In the genomic region with DNA sequence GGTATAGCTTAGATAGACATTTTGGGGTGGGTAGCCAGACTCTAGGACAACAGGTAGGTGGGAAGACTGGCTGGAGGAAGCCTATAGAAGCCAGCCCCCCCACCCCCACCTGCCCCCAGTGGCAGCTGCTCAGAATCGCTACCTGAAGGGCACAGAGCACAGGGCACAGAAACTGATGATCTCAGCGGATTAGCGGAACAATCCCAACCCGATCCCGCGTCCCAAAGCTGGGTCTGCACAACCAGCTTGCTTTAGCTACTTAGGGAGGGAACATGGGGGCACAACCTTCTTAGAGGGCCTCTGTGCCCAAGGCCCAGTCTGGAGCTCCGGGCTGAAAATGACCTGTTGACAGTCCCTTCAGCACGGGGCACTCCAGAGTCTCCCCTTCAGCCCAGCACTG, we compare ENCODE assay signal across 27 mouse cellular contexts. TPM values are rescaled to one million over a fixed set of nuclear protein-coding genes. Genes with fewer than 3 reads are reported as not detected.
DNase-seq lines count a peak whose midpoint lies in the region; ATAC-seq and TF ChIP-seq lines count a peak whose summit lies in the region.
"Had no signal": no experiment of that assay in that cellular context is flagged by ENCODE, and none has a peak within 500 bp of the region (broad histone marks: within the 10 kb centered on the region; RNA-seq: fewer than 3 reads in every experiment).

No protein-coding gene starts in this region.

- no peaks in the 10 kb centered on the region for H3K27me3 ChIP-seq in forebrain, embryonic 13.5 days
- H3K27me3 ChIP-seq in forebrain, embryonic 11.5 days (ENCODE audit: control insufficient read depth, insufficient read depth, low read length): no peaks in the 10 kb centered on the region
- no peaks in the 10 kb centered on the region for H3K27me3 ChIP-seq in midbrain, embryonic 12.5 days
- no peaks in the 10 kb centered on the region for H3K27me3 ChIP-seq in midbrain, embryonic 15.5 days (replicated peaks)
- H3K27me3 ChIP-seq: embryonic facial prominence, embryonic 13.5 days; Patski had no signal

- H3K36me3 ChIP-seq in forebrain, embryonic 13.5 days (ENCODE audit: poor library complexity, severe bottlenecking): no peaks in the 10 kb centered on the region
- H3K36me3 ChIP-seq in forebrain, embryonic 11.5 days (ENCODE audit: control insufficient read depth, insufficient read depth, low read length): no peaks in the 10 kb centered on the region
- H3K36me3 ChIP-seq in midbrain, embryonic 12.5 days: no peaks in the 10 kb centered on the region
- H3K36me3 ChIP-seq in midbrain, embryonic 15.5 days (replicated peaks): no peaks in the 10 kb centered on the region
- H3K36me3 ChIP-seq in ES-E14 (ENCODE audit: control insufficient read depth, insufficient read depth, low read length, poor library complexity, severe bottlenecking): no peaks in the 10 kb centered on the region
- H3K36me3 ChIP-seq: embryonic facial prominence, embryonic 13.5 days; G1E; heart, embryonic 12.5 days; heart, embryonic 15.5 days had no signal

- no peak for DNase-seq in forebrain, embryonic 11.5 days (ENCODE audit: low spot score)
- no peak for DNase-seq in ES-E14 (ENCODE audit: low read depth, low spot score)
- peak; percentile 78 for DNase-seq in retina, postnatal 1 day
- no peak for DNase-seq in adipocyte (ENCODE audit: low spot score)
- no peak for DNase-seq in layer of hippocampus, adult 9-11 months
- DNase-seq: adrenal gland, adult 2 months; adrenal gland, postnatal 14 days; cerebellum, adult 11 months; cerebellum, adult 2 months; cerebellum, adult 9-11 months; cerebellum, postnatal 25 days; gastrocnemius, postnatal 25 days; heart, adult 18-20 months; heart, postnatal 10 days; heart, postnatal 36 days had no signal

- no peak for ATAC-seq in forebrain, embryonic 13.5 days
- ATAC-seq in forebrain, embryonic 11.5 days (replicated peaks; ENCODE audit: low FRiP score): no peak
- ATAC-seq in midbrain, embryonic 12.5 days (ENCODE audit: low FRiP score, low read depth): no peak
- no peak for ATAC-seq in midbrain, embryonic 15.5 days (replicated peaks)
- ATAC-seq: CD4-positive, CD25-positive, alpha-beta regulatory T cell, adult 4 months; Patski had no signal

- H3K9me3 ChIP-seq in forebrain, embryonic 13.5 days (replicated peaks): no peaks in the 10 kb centered on the region
- H3K9me3 ChIP-seq in forebrain, embryonic 11.5 days (ENCODE audit: control insufficient read depth, low read length): no peaks in the 10 kb centered on the region
- H3K9me3 ChIP-seq in midbrain, embryonic 12.5 days: no peaks in the 10 kb centered on the region
- no peaks in the 10 kb centered on the region for H3K9me3 ChIP-seq in midbrain, embryonic 15.5 days
- no peaks in the 10 kb centered on the region for H3K9me3 ChIP-seq in ES-E14 (ENCODE audit: control insufficient read depth, insufficient read depth, low read depth, low read length)
- H3K9me3 ChIP-seq: embryonic facial prominence, embryonic 13.5 days; G1E; heart, embryonic 12.5 days; heart, embryonic 15.5 days had no signal

- H3K9ac ChIP-seq in forebrain, embryonic 13.5 days: no peak overlapping the region
- no peak overlapping the region for H3K9ac ChIP-seq in forebrain, embryonic 11.5 days (ENCODE audit: low read length)
- H3K9ac ChIP-seq in midbrain, embryonic 12.5 days (replicated peaks): no peak overlapping the region
- no peak overlapping the region for H3K9ac ChIP-seq in midbrain, embryonic 15.5 days
- no peak overlapping the region for H3K9ac ChIP-seq in ES-E14 (ENCODE audit: insufficient read depth, low read depth, low read length, poor library complexity, severe bottlenecking)
- H3K9ac ChIP-seq: embryonic facial prominence, embryonic 13.5 days; heart, embryonic 12.5 days; heart, embryonic 15.5 days; hindbrain, embryonic 14.5 days had no signal

- 78% methylated on average over 8 of the region's 8 CpGs for WGBS in forebrain, embryonic 13.5 days
- 89% methylated on average over 8 of the region's 8 CpGs for WGBS in forebrain, embryonic 11.5 days
- 83% methylated on average over 8 of the region's 8 CpGs for WGBS in midbrain, embryonic 12.5 days
- 80% methylated on average over 8 of the region's 8 CpGs for WGBS in midbrain, embryonic 15.5 days

- no peak overlapping the region for H3K4me3 ChIP-seq in forebrain, embryonic 13.5 days
- no peak overlapping the region for H3K4me3 ChIP-seq in forebrain, embryonic 11.5 days (ENCODE audit: low read depth, low read length)
- H3K4me3 ChIP-seq in midbrain, embryonic 12.5 days: no peak overlapping the region
- no peak overlapping the region for H3K4me3 ChIP-seq in midbrain, embryonic 15.5 days
- no peak overlapping the region for H3K4me3 ChIP-seq in ES-E14 (ENCODE audit: insufficient read depth in 1 of 2, low read depth in 1 of 2, low read length in 2 of 2, poor library complexity in 1 of 2, severe bottlenecking in 1 of 2)
- H3K4me3 ChIP-seq: embryonic facial prominence, embryonic 13.5 days; erythroblast, embryonic 14.5 days; heart, embryonic 12.5 days; heart, embryonic 15.5 days had no signal

- 0 out of 2 replicates have a peak overlapping the region, but pooled peaks have one; percentile 35 for H3K27ac ChIP-seq in forebrain, embryonic 13.5 days
- H3K27ac ChIP-seq in forebrain, embryonic 11.5 days (ENCODE audit: low read depth, low read length): no peak overlapping the region
- H3K27ac ChIP-seq in midbrain, embryonic 12.5 days (replicated peaks): 0 out of 2 replicates have a peak overlapping the region, but pooled peaks have one; percentile 1
- H3K27ac ChIP-seq in midbrain, embryonic 15.5 days: no peak overlapping the region
- H3K27ac ChIP-seq in ES-E14 (ENCODE audit: insufficient read depth, low read depth, low read length, poor library complexity, severe bottlenecking): no peak overlapping the region
- H3K27ac ChIP-seq: embryonic facial prominence, embryonic 13.5 days; heart, embryonic 15.5 days; hindbrain, embryonic 14.5 days had no signal

- no peak overlapping the region for H3K4me2 ChIP-seq in forebrain, embryonic 13.5 days
- no peak overlapping the region for H3K4me2 ChIP-seq in forebrain, embryonic 11.5 days (ENCODE audit: low read depth, low read length, severe bottlenecking)
- H3K4me2 ChIP-seq in midbrain, embryonic 12.5 days (replicated peaks): no peak overlapping the region
- no peak overlapping the region for H3K4me2 ChIP-seq in midbrain, embryonic 15.5 days
- H3K4me2 ChIP-seq: embryonic facial prominence, embryonic 13.5 days; heart, embryonic 12.5 days; heart, embryonic 15.5 days; hindbrain, embryonic 14.5 days had no signal

- H3K4me1 ChIP-seq in forebrain, embryonic 13.5 days: peaks cover 65% of the 10 kb centered on the region
- H3K4me1 ChIP-seq in forebrain, embryonic 11.5 days (replicated peaks; ENCODE audit: control insufficient read depth, insufficient read depth, low read length): peaks cover 31% of the 10 kb centered on the region; the same call in 1 of the 2 replicates
- H3K4me1 ChIP-seq in midbrain, embryonic 12.5 days: peaks cover 61% of the 10 kb centered on the region
- peaks cover 37% of the 10 kb centered on the region for H3K4me1 ChIP-seq in midbrain, embryonic 15.5 days
- peaks cover 12 to 25% of the 10 kb centered on the region in 2 experiments for H3K4me1 ChIP-seq in ES-E14 (ENCODE audit: control insufficient read depth in 2 of 2, insufficient read depth in 2 of 2, low read length in 2 of 2, poor library complexity in 1 of 2)

- in situ Hi-C loops in ES-E14 (cut with MboI; ENCODE audit: low sequenced_read_pairs in 2 of 2, unreplicated experiment in 2 of 2): no loop called here

TF ChIP-seq in ES-E14, 5 proteins besides CTCF, POLR2A, EP300 and RAD21:
- TF ChIP-seq MAFK (IDR thresholded peaks at IDR 0.05; ENCODE audit: insufficient read depth, low read depth, low read length): peak; percentile 75; the same call in 1 of the 2 replicates
- TF ChIP-seq HCFC1 (IDR thresholded peaks at IDR 0.05; ENCODE audit: borderline replicate concordance, insufficient read depth, low read length): no peak
- no peak for TF ChIP-seq ZNF384 (IDR thresholded peaks at IDR 0.05; ENCODE audit: low read depth, low read length)
- no peak for TF ChIP-seq CHD2 (IDR thresholded peaks at IDR 0.05; ENCODE audit: low read depth, low read length)
TF ChIP-seq in ES-E14: peak in this region for 1.

RNA-seq across cellular contexts. Expression of gene Msi1, which starts 27.3 kb away (rescaled TPM):
- 99.0 and 107 TPM in 2 replicates for polyA plus RNA-seq in forebrain, embryonic 13.5 days (2015; fragmentation: Nextera tagmentation; extraction: Ambion mirVana)
- polyA plus RNA-seq in forebrain, embryonic 11.5 days (2014; fragmentation: Nextera tagmentation; extraction: Ambion mirVana): 202 and 219 TPM in 2 replicates
- polyA plus RNA-seq in midbrain, embryonic 12.5 days (2016; fragmentation: Nextera tagmentation; extraction: Ambion mirVana): 211 and 227 TPM in 2 replicates
- 65.9 and 66.3 TPM in 2 replicates for polyA plus RNA-seq in midbrain, embryonic 15.5 days (2015; fragmentation: Nextera tagmentation; extraction: Ambion mirVana)
- total RNA-seq in ES-E14 (2012; rRNA removed): 5.6 and 9.0 TPM in 2 replicates
- total RNA-seq: common myeloid progenitor, adult 5-6 weeks had no signal
- polyA plus RNA-seq: CD4-positive, CD25-positive, alpha-beta regulatory T cell, adult 4 months had no signal

RNA-seq across cellular contexts. Expression of gene Cox6a1, which starts 53.3 kb away (rescaled TPM):
- 965 and 999 TPM in 2 replicates for polyA plus RNA-seq in forebrain, embryonic 13.5 days (2015; fragmentation: Nextera tagmentation; extraction: Ambion mirVana)
- polyA plus RNA-seq in forebrain, embryonic 11.5 days (2014; fragmentation: Nextera tagmentation; extraction: Ambion mirVana): 674 and 731 TPM in 2 replicates
- polyA plus RNA-seq in midbrain, embryonic 12.5 days (2016; fragmentation: Nextera tagmentation; extraction: Ambion mirVana): 768 and 803 TPM in 2 replicates
- polyA plus RNA-seq in midbrain, embryonic 15.5 days (2015; fragmentation: Nextera tagmentation; extraction: Ambion mirVana): 1,062 and 1,092 TPM in 2 replicates
- total RNA-seq in ES-E14 (2012; rRNA removed): 936 and 1,706 TPM in 2 replicates

Comparison
In these comparisons a context has a peak if more than half of its experiments do, and no peak if none do; other contexts are left out.
1. H3K27ac ChIP-seq: peak in forebrain, embryonic 13.5 days (single experiment) and midbrain, embryonic 12.5 days (single experiment); none in forebrain, embryonic 11.5 days (single experiment), midbrain, embryonic 15.5 days (single experiment) and ES-E14 (single experiment).